Mouse (Mus musculus): ENCODE measurements at regions not wholly inside any gene's neighbourhood (a gene's known extent, or its start where the extent isn't known, plus 50 kb on each side); places are given as distances from the start of the nearest gene placed in this dataset.
"Not testable (repeated sequence)": the region's sequence is repeated elsewhere in the genome, so short reads cannot be mapped to it uniquely, and the experiment has no call there.

GRCm38 (mm10) chr13:107598391-107598790 is 445.9 kb upstream of the Smim15 start:
- DNase-seq (ENCODE audit: low spot score), result no peak

- no peak for DNase-seq (ENCODE audit: low spot score)
Measured at GRCm38 (mm10) chr13:107597217-107597616, 447.0 kb upstream of the Smim15 start.

DNA sequence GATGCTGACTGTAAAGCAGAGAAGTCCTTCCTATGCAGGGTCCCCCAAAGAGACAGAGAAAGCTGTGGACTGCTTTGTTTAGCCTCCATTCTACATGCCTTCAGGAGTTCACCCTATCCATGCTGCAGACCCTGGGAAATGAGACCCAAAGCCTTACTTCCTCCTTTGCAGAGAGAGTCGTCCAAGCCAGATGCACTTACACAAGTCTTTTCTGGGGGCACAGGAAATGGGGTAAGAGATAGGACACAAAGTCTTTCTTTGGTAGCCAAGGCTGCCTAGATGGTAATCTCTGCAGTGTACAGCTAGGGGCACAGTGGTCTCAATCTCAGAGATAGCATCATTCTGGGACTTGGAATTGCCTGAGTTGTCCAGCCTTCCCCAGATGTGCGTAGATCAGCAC is 448.1 kb upstream of the Smim15 start:
- no peak for DNase-seq (ENCODE audit: low spot score)

DNA sequence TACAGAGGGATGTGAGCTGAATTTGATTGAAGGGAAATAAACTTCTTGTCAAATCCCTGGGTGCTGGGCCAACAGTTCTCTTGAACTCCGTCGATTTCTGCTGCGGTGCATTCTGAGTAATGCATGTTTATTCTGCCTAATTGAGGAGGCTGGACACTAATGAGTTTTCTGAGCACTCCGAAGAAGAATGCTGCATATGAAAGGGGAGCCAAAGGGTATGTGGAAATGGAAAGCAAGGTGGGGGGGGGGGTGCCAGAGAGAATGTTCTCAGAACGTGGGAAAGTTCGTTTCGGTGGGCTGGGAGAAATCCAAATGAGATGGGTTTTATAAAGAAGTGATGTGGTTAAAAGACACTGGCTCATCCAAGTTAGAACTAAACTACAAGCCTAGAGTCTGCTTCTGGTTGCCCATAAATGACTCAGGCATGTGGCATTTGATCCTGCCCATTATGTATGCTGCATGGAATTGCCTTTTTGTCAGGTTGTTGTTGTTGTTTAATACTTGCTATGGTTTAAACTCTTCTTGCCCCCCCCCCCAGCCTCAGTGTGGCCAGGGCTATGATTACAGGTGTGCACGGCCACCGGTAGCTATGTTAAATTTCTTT is 455.7 kb upstream of the Smim15 start:
- no peak for DNase-seq (ENCODE audit: low spot score)

DNA sequence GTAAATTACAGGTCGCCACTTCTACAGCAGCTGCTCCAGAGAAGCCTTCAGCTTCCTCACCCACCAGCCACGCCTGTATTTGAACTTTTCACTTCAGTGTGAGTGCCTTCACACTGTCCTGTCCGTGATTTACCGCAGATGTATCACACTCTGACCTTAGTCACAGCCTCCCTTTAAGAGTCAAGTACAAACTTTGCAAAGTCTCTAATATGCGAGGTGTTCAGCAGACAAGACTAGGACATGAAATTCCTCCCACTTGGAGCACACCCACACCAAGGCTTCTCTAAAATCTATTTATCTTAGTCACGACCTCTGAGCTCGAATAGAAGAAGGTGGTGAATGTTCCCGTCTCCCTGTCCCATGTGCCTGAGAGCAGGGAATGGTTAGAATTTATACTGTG is 456.6 kb upstream of the Smim15 start:
- no peak for DNase-seq (ENCODE audit: low spot score)

DNA sequence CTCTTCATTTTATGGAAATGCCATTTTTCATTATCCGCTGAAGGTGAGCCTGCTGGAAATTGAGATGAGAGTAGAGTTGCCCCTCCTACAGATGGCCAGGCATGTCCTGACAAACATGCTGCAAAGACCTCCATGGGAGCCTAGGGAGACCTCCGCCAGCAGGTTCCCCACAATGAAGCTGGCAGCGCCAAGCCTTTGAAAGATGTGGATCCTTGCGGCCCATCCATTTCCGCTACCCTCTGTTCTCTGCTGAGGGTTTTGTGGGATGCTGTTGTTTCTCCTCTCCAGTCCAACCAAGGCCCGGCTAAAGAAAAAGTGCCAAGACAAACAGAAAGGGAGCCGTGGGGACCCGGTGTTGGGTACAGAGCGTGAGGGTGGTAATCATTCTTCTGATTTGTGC is 458.3 kb upstream of the Smim15 start:
- no peak for DNase-seq (ENCODE audit: low spot score)

- no peak for DNase-seq (ENCODE audit: low spot score)
Measured at GRCm38 (mm10) chr13:107585353-107585752, 458.9 kb upstream of the Smim15 start.

DNA sequence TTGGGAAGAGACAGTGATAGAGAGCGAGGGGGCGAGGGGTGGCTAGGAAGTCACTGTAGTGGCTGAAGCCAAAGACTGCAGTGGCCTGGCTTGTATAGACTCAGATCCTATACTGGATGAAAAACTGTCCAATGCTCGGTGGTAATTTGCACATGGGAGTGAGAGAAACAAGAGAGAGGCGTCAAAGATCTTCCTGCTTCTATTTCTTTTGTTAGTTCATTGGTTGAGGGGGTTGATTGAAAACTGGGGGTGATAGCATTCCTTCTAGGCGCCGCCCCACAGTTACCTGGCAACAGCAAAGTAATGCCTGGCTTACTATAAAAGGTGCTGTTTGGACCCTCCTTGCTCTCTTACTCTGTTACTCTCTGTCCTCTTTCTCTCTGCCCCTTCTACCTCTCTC is 465.3 kb upstream of the Smim15 start:
- no peak for DNase-seq (ENCODE audit: low spot score)

DNA sequence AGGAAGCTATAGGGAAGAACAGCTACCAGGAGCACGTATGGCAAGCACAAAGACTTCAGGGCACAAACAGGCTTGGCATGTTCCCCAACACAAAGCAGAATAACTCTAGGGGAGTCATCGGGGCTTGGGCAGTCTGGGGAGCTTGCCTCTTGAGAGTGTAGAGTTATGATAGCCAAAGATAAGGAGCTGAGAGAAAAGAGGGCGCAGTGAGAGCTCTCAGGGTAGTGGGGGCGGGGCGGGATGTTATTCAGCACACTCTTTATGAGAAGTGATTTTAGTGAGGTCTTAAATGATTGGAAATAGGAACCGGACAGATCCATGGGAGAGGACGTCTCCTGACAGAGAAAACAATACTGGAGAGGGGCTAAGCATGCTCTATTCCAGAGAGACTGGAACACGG is 466.4 kb upstream of the Smim15 start:
- DNase-seq (ENCODE audit: low spot score), result no peak

DNA sequence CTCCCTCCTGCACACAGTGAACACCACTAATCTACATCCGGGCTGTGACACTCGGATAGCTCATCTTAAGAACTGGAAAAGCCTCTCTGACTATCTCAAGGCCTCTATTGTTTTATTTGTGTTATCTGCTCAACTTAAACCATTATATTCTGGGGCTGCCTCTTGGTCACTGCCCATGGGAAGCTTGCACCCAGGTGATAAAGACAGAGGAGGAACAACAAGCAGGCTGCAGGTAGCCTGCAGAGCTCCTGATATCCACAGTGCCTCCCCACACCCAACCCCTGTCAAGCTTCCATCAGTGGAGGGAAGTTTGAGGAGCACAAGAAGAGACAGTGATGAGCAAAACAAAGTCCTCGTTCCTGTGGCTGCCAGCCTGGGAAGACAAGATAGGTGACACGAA is 467.0 kb upstream of the Smim15 start:
- DNase-seq (ENCODE audit: low spot score), result no peak

DNA sequence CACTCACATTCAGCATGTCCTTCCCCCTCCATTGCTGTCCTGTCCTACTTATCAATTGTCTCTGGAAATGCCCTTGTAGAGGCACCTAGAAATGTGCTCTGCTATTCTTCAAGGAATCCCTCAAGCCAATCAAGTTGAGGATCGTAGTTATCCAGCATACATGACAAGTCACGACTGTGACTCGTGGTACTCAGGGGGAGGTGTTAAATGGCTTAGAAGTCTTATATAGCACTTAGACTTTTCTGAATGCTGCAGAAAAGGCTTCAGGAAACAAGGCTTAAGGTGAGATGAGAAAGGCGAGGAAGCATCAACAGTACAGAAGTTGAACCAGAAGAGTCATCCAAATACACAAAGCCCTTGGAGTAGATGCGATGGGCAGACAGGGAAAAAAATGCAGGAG is 467.5 kb upstream of the Smim15 start:
- no peak for DNase-seq (ENCODE audit: low spot score)

GRCm38 (mm10) chr13:107575025-107575424 is 469.2 kb upstream of the Smim15 start:
- DNase-seq (ENCODE audit: low spot score), result no peak

DNA sequence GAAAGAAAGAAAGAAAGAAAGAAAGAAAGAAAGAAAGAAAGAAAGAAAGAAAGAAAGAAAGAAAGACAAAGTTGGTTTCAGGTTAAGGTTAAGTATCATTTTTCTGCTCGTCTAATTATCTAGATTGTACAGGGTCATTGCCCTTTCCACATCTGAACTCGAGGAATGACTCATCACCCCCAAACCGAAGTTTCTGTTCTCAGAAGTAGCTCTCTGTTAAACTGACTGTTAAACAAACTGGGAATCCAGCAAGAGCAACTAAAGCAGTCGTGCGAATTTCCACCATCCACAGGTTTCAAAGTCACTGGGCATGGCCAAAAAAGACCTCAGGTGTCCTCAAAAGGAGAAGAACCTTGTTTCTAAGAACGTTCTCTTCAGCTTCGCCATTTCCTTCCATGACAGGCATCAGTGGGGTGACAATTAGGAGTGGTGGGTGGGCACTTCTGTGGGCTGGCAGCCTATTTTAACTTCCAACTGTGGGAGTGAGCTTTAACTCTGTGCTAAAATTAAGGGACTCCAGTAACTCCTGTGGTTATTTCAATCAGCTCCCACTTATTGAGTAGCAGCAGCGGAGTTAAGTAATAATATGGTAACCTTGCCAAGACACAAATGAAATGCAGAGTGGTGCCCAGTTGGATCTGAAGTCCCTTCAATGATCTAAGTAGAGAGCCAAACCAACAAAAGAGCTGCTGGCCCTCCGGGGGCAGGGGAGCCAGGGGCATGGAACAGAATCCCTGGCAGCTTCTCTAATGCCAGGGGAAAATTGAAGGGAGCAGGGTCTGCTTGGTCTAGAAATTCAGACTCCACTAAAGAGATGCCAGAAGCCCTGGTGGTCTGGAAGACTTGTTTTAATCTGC is 470.5 kb upstream of the Smim15 start:
- DNase-seq (ENCODE audit: low spot score), result no peak

DNA sequence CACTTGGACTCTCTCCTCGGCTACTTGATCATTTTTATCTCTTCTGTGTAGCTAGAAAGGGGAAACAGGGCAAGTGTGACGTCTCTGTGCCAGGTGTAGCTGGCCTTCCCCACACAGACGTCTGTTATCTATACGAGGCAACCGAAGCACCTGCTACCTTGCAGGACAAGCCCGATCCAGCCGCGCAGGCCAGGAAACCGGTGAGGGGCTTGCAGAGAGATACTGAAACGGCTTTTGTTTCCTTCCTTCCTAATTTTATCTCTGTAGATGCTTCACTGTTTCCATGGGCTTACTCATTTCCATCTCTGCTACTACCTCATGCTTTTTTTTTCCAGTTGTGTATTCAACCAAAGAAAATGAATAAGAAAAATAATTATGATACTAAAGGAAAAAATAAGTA is 472.7 kb upstream of the Smim15 start:
- no peak for DNase-seq (ENCODE audit: low spot score)

DNA sequence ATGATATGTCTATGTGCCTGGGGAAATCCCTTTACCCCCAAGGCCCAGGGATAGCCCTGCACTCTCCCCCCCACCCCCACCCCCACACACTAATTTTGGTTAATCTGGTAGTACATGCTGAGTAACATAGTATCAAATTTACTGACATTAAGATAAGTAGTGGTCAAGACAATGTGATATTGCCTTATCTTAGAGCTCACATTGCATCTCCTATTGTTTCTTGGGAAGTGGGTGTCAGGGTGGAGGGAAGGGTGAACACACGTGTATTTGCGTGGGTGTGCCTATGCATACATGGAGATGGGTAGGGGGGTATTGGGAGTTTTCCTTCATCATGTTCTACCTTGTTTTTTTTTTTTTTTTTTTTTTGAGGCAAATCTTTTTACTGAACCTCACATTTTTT is 474.8 kb upstream of the Smim15 start:
- DNase-seq (ENCODE audit: low spot score), result no peak

GRCm38 (mm10) chr13:107568701-107569121 is 475.5 kb upstream of the Smim15 start:
- DNase-seq (ENCODE audit: low spot score), result no peak

GRCm38 (mm10) chr13:107562463-107562862 is 481.8 kb upstream of the Smim15 start:
- DNase-seq (ENCODE audit: low spot score), result no peak

DNA sequence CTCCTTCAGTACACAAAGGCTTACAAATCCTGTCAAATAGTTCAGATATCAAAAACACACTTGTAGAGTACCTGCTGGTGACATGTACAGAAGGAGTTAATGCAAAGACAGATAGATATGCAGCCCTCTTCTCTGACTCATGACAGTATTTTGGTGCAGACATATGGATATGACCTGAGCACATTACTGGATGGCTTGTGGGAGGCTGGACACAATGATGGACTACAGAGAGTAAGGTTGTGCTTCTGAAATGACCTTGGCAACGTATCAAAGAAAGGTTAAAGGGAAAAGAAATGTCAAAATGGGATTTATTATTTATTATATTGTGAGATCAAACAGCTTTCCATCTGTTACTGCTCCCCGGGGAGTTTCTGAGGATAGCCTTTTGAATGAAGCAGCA is 482.7 kb upstream of the Smim15 start:
- DNase-seq (ENCODE audit: low spot score), result no peak

DNA sequence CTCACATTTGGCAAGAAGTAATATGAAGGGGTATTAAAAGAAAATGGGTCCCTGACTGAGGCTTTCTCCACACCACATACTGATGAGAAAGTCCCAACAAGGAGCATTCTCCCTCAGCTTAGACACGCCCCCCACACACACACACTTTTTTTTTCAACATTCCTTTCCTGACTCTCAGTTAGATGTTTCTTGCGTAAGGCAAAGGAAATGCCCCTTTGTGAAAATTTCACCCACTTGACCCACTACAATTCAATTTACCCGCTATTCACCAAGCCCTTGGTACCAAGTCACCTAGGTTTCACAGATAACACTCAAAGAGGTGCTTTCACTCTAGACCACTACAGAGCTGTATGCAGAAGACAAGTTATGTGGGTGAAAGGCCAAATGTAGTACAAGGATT is 488.3 kb upstream of the Smim15 start:
- DNase-seq (ENCODE audit: low spot score), result no peak

DNA sequence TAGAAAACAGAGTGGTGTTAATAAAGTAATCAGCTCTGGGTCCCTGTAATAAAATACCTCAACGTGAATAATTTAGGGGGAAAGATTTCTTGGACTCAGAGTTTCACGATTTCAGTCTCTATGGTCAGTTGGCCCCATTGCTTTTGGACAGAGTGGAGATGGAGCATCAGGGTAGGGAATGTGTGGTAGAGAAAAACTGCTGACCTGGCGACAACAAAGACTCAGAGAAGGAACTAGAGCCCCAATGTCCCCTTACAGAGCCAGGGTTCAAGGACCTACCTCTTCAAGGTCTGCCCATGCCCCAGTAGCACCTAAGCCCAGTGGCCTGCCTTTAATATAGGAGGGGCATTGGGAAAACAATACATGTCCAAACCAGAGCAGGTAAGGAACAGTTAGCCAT is 490.2 kb upstream of the Smim15 start:
- DNase-seq (ENCODE audit: low spot score), result no peak

DNA sequence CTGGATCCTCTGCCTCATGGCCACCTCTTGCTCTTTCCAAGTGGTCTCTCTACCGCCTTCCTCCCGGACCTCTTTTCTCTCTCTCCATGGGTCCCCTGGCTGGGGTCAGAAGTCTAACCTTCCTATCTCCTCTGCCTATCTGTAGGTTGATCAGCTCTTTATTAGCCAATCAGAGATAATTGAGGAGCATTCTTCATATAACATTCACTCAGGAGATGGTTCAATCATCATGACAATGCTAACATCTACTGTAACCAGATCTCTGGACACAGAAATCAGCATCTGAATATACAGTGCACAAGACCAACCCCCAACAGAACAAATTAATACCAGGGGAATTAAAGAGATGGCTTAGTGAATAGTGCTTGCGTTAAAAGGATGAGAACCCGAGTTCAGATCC is 492.1 kb upstream of the Smim15 start:
- no peak for DNase-seq (ENCODE audit: low spot score)

- not testable (repeated sequence) for DNase-seq (ENCODE audit: low spot score)
Measured at GRCm38 (mm10) chr13:107549995-107550394, 494.3 kb upstream of the Smim15 start.

GRCm38 (mm10) chr13:107547073-107547472 is 497.2 kb upstream of the Smim15 start:
- no peak for DNase-seq (ENCODE audit: low spot score)
